Mouse (Mus musculus) E14TG2a.4 (cell line): ENCODE measurements at regions not wholly inside any gene's neighbourhood (a gene's known extent, or its start where the extent isn't known, plus 50 kb on each side); places are given as distances from the start of the nearest gene placed in this dataset.

ENCODE experiments used
- CTCF ChIP-seq: conservative IDR thresholded peaks from 2 replicates; pipeline ENCODE4 v1.5.1; 2014; ENCODE audit warnings: low read length
- POU5F1 ChIP-seq: IDR thresholded peaks from 2 replicates; pipeline ENCODE4 v1.6.1; 2014; ENCODE audit warnings: low read length, borderline replicate concordance

GRCm38 (mm10) chr1:13455572-13455971 is 2041.7 kb downstream of the A830018L16Rik start:
- TF ChIP-seq CTCF (no peak), POU5F1 (no peak)
